Mouse (Mus musculus) right cerebral cortex, postnatal 14 days (tissue): Measurements from ENCODE around the gene Bcl6b.

ENCODE experiments used
- DNase-seq: peaks from one replicate; pipeline ENCODE4 v3.0.0; 2022

The Bcl6b gene

GRCm38 (mm10) chr11:70232546-70232945, 2.9 kb upstream of the Bcl6b start:
- no peak for DNase-seq

GRCm38 (mm10) chr11:70230239-70230727, 685 bp upstream of the Bcl6b start:
- DNase-seq = peak; percentile 81

- DNase-seq = peak; percentile 84
Observed at GRCm38 (mm10) chr11:70228828-70229227, 770 bp downstream of the Bcl6b start.

GRCm38 (mm10) chr11:70227661-70228245, 1.8 kb downstream of the Bcl6b start:
- DNase-seq = no peak

- DNase-seq = no peak
Observed at GRCm38 (mm10) chr11:70227126-70227525, 2.5 kb downstream of the Bcl6b start.

- DNase-seq = no peak
Observed at GRCm38 (mm10) chr11:70226602-70226890, 3.1 kb downstream of the Bcl6b start.

GRCm38 (mm10) chr11:70225798-70226601, 3.6 kb downstream of the Bcl6b start:
- no peak for DNase-seq

GRCm38 (mm10) chr11:70223724-70224123, 5.9 kb downstream of the Bcl6b start:
- no peak for DNase-seq

- no peak for DNase-seq
Observed at GRCm38 (mm10) chr11:70221603-70222500, 7.7 kb downstream of the Bcl6b start.

GRCm38 (mm10) chr11:70220731-70221602, 8.6 kb downstream of the Bcl6b start, which contains the start of gene Slc16a13:
Slc16a13 (minus strand) TSS chr11:70221064.
- peak; percentile 94 for DNase-seq

GRCm38 (mm10) chr11:70220323-70220722, 9.3 kb downstream of the Bcl6b start:
- DNase-seq = no peak

GRCm38 (mm10) chr11:70219873-70220272, 9.7 kb downstream of the Bcl6b start:
- no peak for DNase-seq

GRCm38 (mm10) chr11:70218741-70219470, 10.7 kb downstream of the Bcl6b start:
- no peak for DNase-seq

- DNase-seq = no peak
Observed at GRCm38 (mm10) chr11:70218039-70218438, 11.6 kb downstream of the Bcl6b start.

- no peak for DNase-seq
Observed at GRCm38 (mm10) chr11:70216103-70216502, 13.5 kb downstream of the Bcl6b start.

GRCm38 (mm10) chr11:70215301-70215700, 14.3 kb downstream of the Bcl6b start:
- no peak for DNase-seq

GRCm38 (mm10) chr11:70214856-70215209, 14.8 kb downstream of the Bcl6b start:
- DNase-seq = no peak

GRCm38 (mm10) chr11:70214191-70214855, 15.3 kb downstream of the Bcl6b start:
- no peak for DNase-seq

GRCm38 (mm10) chr11:70213736-70214135, 15.9 kb downstream of the Bcl6b start:
- peak; percentile 64 for DNase-seq

- no peak for DNase-seq
Observed at GRCm38 (mm10) chr11:70212896-70213295, 16.7 kb downstream of the Bcl6b start.

GRCm38 (mm10) chr11:70212423-70212822, 17.2 kb downstream of the Bcl6b start, which contains the start of gene Slc16a11:
Slc16a11 (plus strand) TSS chr11:70212752.
- DNase-seq = no peak
